Mouse (Mus musculus) lung, postnatal 25 days (tissue): Measurements from ENCODE around the gene Odf3l1.

Experiments used
- DNase-seq: peaks from one replicate; pipeline ENCODE4 v3.0.0; 2022; ENCODE audit warnings: low spot score

The Odf3l1 gene

DNA sequence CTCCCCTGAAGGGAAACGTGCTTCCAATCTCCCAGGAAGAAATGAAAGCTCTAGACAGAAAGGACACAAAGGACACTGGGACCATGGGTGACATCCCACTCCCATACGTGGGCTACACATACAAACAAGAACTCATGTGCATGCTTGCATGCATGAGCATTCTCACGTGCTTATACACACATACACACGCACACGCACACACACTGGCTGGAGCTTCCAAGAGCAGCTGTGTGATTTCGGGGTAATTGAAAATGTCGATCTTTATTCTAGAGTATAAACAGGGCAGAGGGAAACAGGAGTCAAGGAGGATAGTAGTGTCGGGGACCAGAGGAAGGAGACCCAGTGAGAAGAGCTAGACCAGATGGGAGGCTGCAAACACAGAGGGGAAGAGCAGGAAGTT is 19.8 kb downstream of the Odf3l1 start:
- no peak for DNase-seq

- peak; percentile 59 for DNase-seq
Measured at GRCm38 (mm10) chr9:56843679-56844188, 20.7 kb downstream of the Odf3l1 start.

GRCm38 (mm10) chr9:56842303-56842719 is 22.2 kb downstream of the Odf3l1 start:
- no peak for DNase-seq

GRCm38 (mm10) chr9:56841864-56842263 is 22.6 kb downstream of the Odf3l1 start:
- DNase-seq, result no peak

DNA sequence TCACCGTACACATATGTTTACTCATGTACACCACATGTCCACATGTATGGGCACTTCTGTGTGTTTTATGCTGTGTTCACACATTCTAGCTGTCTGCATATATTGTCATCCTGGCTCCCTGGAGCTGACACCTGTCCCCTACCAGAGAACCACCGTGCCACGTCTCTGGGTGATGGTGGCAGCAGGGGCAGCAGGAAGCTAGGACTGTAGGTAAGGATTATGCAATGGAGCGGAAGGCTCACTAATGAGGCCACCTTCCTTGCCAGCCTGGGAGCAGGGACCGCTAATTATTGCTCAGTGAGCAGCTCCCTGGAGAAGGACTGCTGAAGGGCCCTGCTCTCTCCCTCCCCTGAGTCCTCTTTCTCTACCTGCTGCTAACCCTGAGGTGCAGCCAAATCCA is 23.8 kb downstream of the Odf3l1 start:
- DNase-seq, result no peak

DNA sequence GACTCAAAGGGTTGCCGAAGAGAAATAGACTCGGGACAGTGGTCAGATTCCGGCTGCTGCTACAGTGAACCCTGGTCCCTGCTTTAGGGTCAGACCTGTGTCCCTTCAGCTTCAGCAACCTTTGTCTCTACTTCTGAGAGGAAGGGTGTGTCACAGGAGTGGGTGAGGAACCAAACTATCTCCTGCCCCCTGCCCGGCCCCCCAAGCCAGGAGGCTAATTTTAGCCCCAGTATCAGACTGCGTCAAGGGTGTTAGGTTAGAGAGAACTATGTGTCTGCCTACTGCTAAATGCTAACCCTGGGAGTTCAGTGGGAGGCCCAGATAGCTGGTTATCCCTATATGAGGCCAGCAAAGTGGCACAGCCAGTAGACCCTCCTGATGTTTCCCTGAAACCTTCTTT is 29.3 kb downstream of the Odf3l1 start:
- DNase-seq, result no peak

DNA sequence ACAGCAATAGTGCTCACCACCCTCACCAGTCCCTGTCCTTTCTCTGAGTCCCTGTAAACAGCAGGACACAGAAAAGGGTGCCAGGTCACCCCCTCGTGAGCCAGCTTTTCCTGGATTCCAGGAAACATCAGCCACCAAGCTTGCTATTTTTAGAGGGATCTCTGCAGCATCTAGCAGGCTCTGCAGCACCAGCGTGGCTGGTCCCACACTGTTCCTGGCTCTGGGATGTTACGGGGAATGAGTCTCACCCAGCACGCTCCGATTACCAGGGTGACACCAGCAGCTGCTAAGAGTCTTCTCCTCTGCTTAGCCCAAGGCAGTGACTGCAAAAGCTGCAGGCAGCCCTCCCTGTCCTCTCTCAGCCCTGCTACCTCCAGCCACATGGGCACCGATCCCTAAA is 31.6 kb downstream of the Odf3l1 start:
- no peak for DNase-seq

- DNase-seq, result no peak
Measured at GRCm38 (mm10) chr9:56831904-56832303, 32.6 kb downstream of the Odf3l1 start.

- no peak for DNase-seq
Measured at GRCm38 (mm10) chr9:56830162-56830561, 34.3 kb downstream of the Odf3l1 start.

DNA sequence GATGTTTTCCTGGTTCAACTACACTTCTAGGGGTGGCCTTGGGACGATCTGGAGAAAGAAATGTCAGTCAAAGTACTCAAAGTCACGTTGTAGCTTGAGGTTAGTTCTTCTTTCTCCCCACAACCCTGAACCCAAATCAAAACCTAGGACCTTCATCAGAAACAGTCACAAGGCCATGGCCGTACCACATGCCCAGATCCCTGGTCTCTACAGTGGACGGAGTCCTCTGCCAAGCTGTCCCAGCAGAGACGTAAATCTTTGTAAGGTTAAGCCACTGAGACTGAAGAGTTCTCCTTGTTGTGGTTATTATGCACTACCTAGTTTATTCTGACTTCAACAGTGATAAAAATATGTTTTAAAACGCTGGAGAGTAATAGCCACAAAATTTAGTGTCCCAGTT is 35.6 kb downstream of the Odf3l1 start:
- DNase-seq, result no peak

DNA sequence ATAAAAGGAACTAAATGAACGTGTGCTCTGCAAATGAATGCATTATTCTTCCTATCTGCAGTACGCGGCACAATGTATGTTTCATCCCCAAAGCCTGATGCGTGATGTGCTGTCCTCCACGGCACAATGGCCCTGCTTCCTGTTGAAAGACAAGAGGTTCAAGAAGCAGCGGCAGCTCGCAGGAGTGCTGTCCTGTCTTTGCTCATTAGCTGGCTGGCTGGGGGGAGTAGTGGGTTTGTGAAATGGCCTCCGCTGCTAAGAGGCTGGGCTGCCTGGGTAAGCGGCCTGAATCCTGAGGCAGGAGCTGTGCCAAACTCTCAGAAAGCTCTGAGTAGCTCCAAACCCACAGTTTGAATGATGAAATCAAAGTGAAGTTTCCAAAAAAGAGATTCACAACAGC is 36.3 kb downstream of the Odf3l1 start:
- DNase-seq, result no peak

DNA sequence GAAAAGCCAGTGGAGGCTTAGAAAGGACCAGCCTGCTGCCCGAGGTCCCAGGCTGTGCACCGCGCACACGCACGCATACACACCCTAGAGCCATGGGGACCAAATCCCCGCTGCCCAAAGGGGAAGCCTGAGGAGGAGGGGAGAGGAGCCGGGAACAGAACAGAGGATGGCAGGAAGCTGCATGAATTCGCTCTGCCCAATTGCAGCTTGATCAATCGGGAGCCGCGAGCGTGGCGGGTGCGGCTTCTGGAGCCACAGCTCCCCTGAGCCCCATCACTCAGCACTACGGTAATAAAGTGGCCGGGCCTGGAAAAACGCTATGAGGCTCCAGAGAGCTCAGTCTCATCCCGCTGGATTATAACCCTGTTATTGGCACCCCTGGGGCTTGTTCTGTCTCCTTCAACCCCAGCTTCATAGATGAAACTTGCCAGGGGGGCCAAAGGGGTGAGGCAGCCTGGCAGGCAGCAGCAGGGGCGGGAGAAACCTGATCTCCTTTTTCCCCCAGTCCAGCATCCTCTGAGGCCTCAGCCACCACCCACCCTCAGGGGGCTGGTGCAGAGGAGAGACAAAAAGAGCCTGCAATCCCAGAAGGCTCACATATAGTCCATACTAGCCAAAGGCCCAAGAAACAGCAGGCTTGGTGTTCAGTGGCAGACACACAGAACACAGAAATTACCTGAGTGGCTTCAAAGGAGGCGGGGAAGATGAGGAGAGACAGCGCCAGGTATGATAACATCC is 38.8 kb downstream of the Odf3l1 start:
- no peak for DNase-seq

DNA sequence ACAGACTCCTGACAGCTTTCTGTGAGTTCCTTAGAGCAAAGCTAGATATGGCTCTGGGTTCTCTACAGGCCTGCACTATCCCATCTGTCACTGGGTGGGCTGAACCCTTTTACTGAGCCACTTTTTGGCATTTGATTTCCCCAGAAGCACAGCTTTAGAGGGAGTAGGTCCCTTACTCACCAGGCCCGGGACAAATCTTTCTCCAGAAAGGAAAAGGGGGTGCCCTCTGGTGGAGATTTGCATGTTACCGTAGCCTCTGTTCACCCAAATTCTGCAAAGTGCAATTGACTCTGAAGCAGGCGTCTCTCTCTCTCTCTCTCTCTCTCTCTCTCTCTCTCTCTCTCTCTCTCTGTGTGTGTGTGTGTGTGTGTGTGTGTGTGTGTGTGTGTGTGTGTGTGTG is 39.6 kb downstream of the Odf3l1 start:
- DNase-seq, result no peak

- no peak for DNase-seq
Measured at GRCm38 (mm10) chr9:56810916-56811315, 53.6 kb downstream of the Odf3l1 start.

DNA sequence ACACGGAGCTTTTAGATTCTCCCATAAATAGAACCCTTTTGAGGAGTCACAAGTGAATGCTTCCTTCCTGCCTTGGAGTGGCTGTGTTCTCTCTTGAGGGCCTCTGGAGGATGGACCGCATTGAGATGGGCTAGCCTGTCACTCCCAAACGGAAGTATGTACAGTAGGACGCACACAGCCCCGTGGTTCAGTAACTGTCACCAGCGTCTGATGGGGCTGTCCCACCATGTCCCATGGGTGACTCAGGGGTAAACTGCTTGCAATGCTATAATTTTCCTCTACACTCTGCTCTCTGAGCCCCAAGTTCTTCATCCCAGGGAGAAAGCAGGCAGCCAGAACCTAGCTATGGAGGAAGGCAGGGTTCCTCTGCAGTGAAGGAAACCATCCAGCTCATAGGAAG is 56.5 kb downstream of the Odf3l1 start:
- DNase-seq, result no peak

DNA sequence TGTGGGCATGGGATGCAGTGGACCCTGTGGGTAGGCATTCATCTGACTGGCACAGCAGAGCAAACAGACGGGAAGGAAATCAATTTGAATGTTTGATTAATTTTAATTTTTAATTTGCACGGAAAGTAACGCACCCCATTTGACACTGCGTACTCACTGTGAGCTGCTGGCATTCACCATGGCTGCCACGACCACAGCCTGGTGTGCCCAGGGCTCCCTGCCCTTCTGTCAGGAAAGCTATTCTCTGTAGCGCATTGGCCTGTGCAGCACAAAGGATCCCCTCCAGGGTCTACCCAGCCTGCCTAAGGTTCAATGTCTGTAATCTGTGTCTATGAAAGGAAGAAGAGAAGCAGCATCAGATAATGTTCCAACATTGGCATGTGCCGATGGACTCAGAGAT is 61.3 kb downstream of the Odf3l1 start:
- DNase-seq, result no peak
